ENCODE assay signal across 1 mouse cellular context in the genomic region with DNA sequence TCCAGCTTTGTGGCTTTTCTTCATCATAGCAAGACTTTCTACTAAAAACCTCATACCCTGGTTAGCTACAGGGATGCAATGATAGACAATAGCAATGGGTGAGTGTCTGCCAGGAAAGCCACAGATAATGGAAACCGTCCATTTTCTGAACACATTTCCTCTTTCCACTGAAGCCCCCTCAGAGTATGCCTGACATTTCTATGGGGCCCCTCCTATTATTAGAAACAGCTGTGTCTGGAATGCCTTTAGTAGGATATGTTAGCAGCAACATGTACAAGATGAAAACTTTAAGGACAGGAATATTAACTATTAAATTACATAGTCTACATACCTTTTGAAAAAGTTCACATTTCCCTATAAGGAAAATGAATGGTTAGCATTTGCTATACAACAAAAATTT.
TF ChIP-seq lines count a peak whose summit lies in the region.

No protein-coding gene starts in this region.

TF ChIP-seq in MEL, 35 proteins besides CTCF, POLR2A, EP300 and RAD21 (continued from another document):
- peak; percentile 14; the same call in 1 of the 2 replicates for TF ChIP-seq ETS1 (IDR thresholded peaks at IDR 0.05; ENCODE audit: low read depth, low read length)
TF ChIP-seq in MEL: peak in this region for 2.
